Mouse (Mus musculus): Measurements from ENCODE around the gene Qrich2.

GRCm38 (mm10) chr11:116456234-116456633 lies 9.8 kb downstream of the Qrich2 start:
- TF ChIP-seq POLR2A (IDR thresholded peaks at IDR 0.05; ENCODE audit: low read depth, low read length) (no peak), CTCF (IDR thresholded peaks at IDR 0.05; ENCODE audit: borderline replicate concordance, insufficient read depth, low read length) (no peak)
